Mouse (Mus musculus): Measurements from ENCODE around the gene Mmp14.

Mmp14 gene

GRCm38 (mm10) chr14:54479451-54479920, 48.1 kb downstream of the Mmp14 start:
- DNase-seq = no peak

GRCm38 (mm10) chr14:54480673-54481072, 49.3 kb downstream of the Mmp14 start:
- no peak for DNase-seq

- DNase-seq = no peak
Measured at GRCm38 (mm10) chr14:54481402-54481801, 50.0 kb downstream of the Mmp14 start.

GRCm38 (mm10) chr14:54482498-54482897, 51.1 kb downstream of the Mmp14 start:
- DNase-seq = peak; percentile 39

GRCm38 (mm10) chr14:54485899-54486298, 54.5 kb downstream of the Mmp14 start:
- DNase-seq = no peak

GRCm38 (mm10) chr14:54487732-54488131, 56.3 kb downstream of the Mmp14 start:
- no peak for DNase-seq

- no peak for DNase-seq
Measured at GRCm38 (mm10) chr14:54488350-54488749, 56.9 kb downstream of the Mmp14 start.

GRCm38 (mm10) chr14:54492345-54493131, 61.1 kb downstream of the Mmp14 start:
- no peak for DNase-seq

GRCm38 (mm10) chr14:54493236-54493635, 61.8 kb downstream of the Mmp14 start:
- DNase-seq = no peak

GRCm38 (mm10) chr14:54494234-54494633, 62.8 kb downstream of the Mmp14 start:
- peak; percentile 62 for DNase-seq

Data from right cerebral cortex, postnatal 14 days (tissue).